Mouse (Mus musculus) MEL (cell line): ENCODE results near the gene Tox2. TPM values are rescaled to one million over a fixed set of nuclear protein-coding genes. Genes with fewer than 3 reads are reported as not detected.

Source experiments
- DNase-seq: peaks from one replicate; pipeline ENCODE4 v3.0.0; 2011; ENCODE audit warnings: low read depth, low spot score
- H3K27ac ChIP-seq: 2 replicates; pipeline ENCODE4 v1.5.1; 2012; ENCODE audit warnings: low read depth, mild to moderate bottlenecking, control low read depth, low read length, moderate library complexity; ENCODE audit not compliant: control insufficient read depth
- H3K27me3 ChIP-seq, 2 experiments: fragments of 150-350 bp in 1 of 2; sonication (generic) in 1 of 2; 2 replicates each; pipeline ENCODE4 v1.6.1; 2012; ENCODE audit warnings: low read length in 2 of 2, mild to moderate bottlenecking in 2 of 2, improper control_type of control experiment in 1 of 2, moderate library complexity in 1 of 2; ENCODE audit not compliant: insufficient read depth in 2 of 2, control insufficient read depth in 1 of 2
- H3K36me3 ChIP-seq, 2 experiments: 2 replicates each; pipeline ENCODE4 v1.6.1; 2012 to 2014; ENCODE audit warnings: low read length in 2 of 2, improper control_type of control experiment in 1 of 2, inconsistent platforms in 1 of 2, mild to moderate bottlenecking in 1 of 2; ENCODE audit not compliant: insufficient read depth in 2 of 2, control insufficient read depth in 1 of 2
- H3K4me1 ChIP-seq, 2 experiments: fragments of 150-350 bp in 1 of 2; sonication (generic) in 1 of 2; 2 replicates each; pipeline ENCODE4 v1.6.1; 2012; ENCODE audit warnings: low read length in 2 of 2, improper control_type of control experiment in 1 of 2, mild to moderate bottlenecking in 1 of 2; ENCODE audit not compliant: insufficient read depth in 2 of 2, control insufficient read depth in 1 of 2
- H3K4me3 ChIP-seq, 2 experiments: fragments of 150-350 bp in 1 of 2; sonication (generic) in 1 of 2; 2 replicates each; pipeline ENCODE4 v1.5.1; 2012; ENCODE audit warnings: low read depth in 2 of 2, low read length in 2 of 2, mild to moderate bottlenecking in 2 of 2, moderate library complexity in 2 of 2, control low read depth in 1 of 2, improper control_type of control experiment in 1 of 2; ENCODE audit not compliant: control insufficient read depth in 1 of 2, insufficient read depth in 1 of 2
- H3K79me2 ChIP-seq: 2 replicates; pipeline ENCODE4 v1.6.1; 2012; ENCODE audit warnings: mild to moderate bottlenecking, low read length, moderate library complexity; ENCODE audit not compliant: control insufficient read depth, poor library complexity, insufficient read depth
- H3K9ac ChIP-seq: 2 replicates; pipeline ENCODE4 v1.6.1; 2012; ENCODE audit warnings: low read depth, mild to moderate bottlenecking, control low read depth, low read length, moderate library complexity; ENCODE audit not compliant: control insufficient read depth, poor library complexity, severe bottlenecking
- H3K9me3 ChIP-seq: fragments of 150-350 bp; sonication (generic); replicated peaks from 2 replicates; pipeline ENCODE4 v1.6.1; 2012; ENCODE audit warnings: mild to moderate bottlenecking, low read length, improper control_type of control experiment, moderate library complexity; ENCODE audit not compliant: insufficient read depth
- CTCF ChIP-seq, 3 experiments: IDR thresholded peaks in 2 of 3; conservative IDR thresholded peaks in 1 of 3; 2 replicates each; pipeline ENCODE4 v1.5.1; 2011 to 2012; ENCODE audit warnings: low read length in 3 of 3, low read depth in 2 of 3, mild to moderate bottlenecking in 2 of 3, improper control_type of control experiment in 1 of 3, inconsistent platforms in 1 of 3, mixed read lengths in 1 of 3, moderate library complexity in 1 of 3; ENCODE audit not compliant: control insufficient read depth in 1 of 3, insufficient read depth in 1 of 3, poor library complexity in 1 of 3, severe bottlenecking in 1 of 3
- E2F4 ChIP-seq: IDR thresholded peaks from 2 replicates; pipeline ENCODE4 v1.6.1; 2011; ENCODE audit warnings: low read depth, low read length, improper control_type of control experiment, borderline replicate concordance
- ELF1 ChIP-seq: IDR thresholded peaks from 2 replicates; pipeline ENCODE4 v1.6.1; 2014; ENCODE audit warnings: low read depth, mild to moderate bottlenecking, inconsistent platforms, low read length, improper control_type of control experiment, moderate library complexity
- EP300 ChIP-seq, 2 experiments: IDR thresholded peaks; 2 replicates each; pipeline ENCODE4 v1.6.1; 2011; ENCODE audit warnings: improper control_type of control experiment in 2 of 2, low read length in 2 of 2, low read depth in 1 of 2, mild to moderate bottlenecking in 1 of 2
- ETS1 ChIP-seq: IDR thresholded peaks from 2 replicates; pipeline ENCODE4 v1.6.1; 2012; ENCODE audit warnings: low read depth, mild to moderate bottlenecking, inconsistent platforms, low read length, improper control_type of control experiment, moderate library complexity
- GABPA ChIP-seq: IDR thresholded peaks from 2 replicates; pipeline ENCODE4 v1.6.1; 2012; ENCODE audit warnings: low read depth, mild to moderate bottlenecking, inconsistent platforms, low read length, improper control_type of control experiment, moderate library complexity
- JUND ChIP-seq: IDR thresholded peaks from 2 replicates; pipeline ENCODE4 v1.6.1; 2011; ENCODE audit warnings: low read depth, mild to moderate bottlenecking, improper control_type of control experiment, low read length
- MAFK ChIP-seq: IDR thresholded peaks from 2 replicates; pipeline ENCODE4 v1.6.1; 2011; ENCODE audit warnings: low read depth, mild to moderate bottlenecking, low read length, improper control_type of control experiment, borderline replicate concordance
- MXI1 ChIP-seq: IDR thresholded peaks from 2 replicates; pipeline ENCODE4 v1.6.1; 2011; ENCODE audit warnings: mild to moderate bottlenecking, low read depth, low read length, improper control_type of control experiment
- NELFE ChIP-seq: IDR thresholded peaks from 2 replicates; pipeline ENCODE4 v1.6.1; 2011; ENCODE audit warnings: low read depth, low read length, improper control_type of control experiment
- POLR2AphosphoS2 ChIP-seq: IDR thresholded peaks from 2 replicates; pipeline ENCODE4 v1.6.1; 2011; ENCODE audit warnings: low read length, improper control_type of control experiment
- POLR2AphosphoS5 ChIP-seq: IDR thresholded peaks from 2 replicates; pipeline ENCODE4 v1.6.1; 2012; ENCODE audit warnings: low read depth, borderline replicate concordance, mild to moderate bottlenecking, inconsistent platforms, low read length, moderate library complexity, mixed read lengths
- RCOR1 ChIP-seq: IDR thresholded peaks from 2 replicates; pipeline ENCODE4 v1.6.1; 2012; ENCODE audit warnings: low read depth, mild to moderate bottlenecking, inconsistent platforms, low read length, improper control_type of control experiment
- TBP ChIP-seq: IDR thresholded peaks from 2 replicates; pipeline ENCODE4 v1.8.0; 2011; ENCODE audit warnings: low read depth, low read length, improper control_type of control experiment
- UBTF ChIP-seq: IDR thresholded peaks from 2 replicates; pipeline ENCODE4 v1.6.1; 2012; ENCODE audit warnings: low read depth, mild to moderate bottlenecking, inconsistent platforms, low read length, improper control_type of control experiment, moderate library complexity, borderline replicate concordance; ENCODE audit not compliant: insufficient read depth
- ZMIZ1 ChIP-seq: IDR thresholded peaks from 2 replicates; pipeline ENCODE4 v1.6.1; 2012; ENCODE audit warnings: low read depth, mild to moderate bottlenecking, inconsistent platforms, low read length, improper control_type of control experiment, moderate library complexity
- ZNF384 ChIP-seq: IDR thresholded peaks from 2 replicates; pipeline ENCODE4 v1.6.1; 2012; ENCODE audit warnings: low read depth, mild to moderate bottlenecking, inconsistent platforms, low read length, improper control_type of control experiment
- polyA plus RNA-seq, 2 experiments: library from polyadenylated mRNA; stranded (reverse) in 1 of 2; unstranded in 1 of 2; fragments of >175 nt in 1 of 2; fragments of >200 nt in 1 of 2; gene quantifications; 2 replicates each; pipeline versions ENCODE4 v1.2.1 to v1.2.4; 2012; ENCODE audit warnings: low replicate concordance in 2 of 2, low read depth in 1 of 2; ENCODE audit not compliant: insufficient read length in 2 of 2, insufficient read depth in 1 of 2, missing spikeins in 1 of 2
- total RNA-seq: library from RNA; depleted of rRNA; stranded (reverse); fragments of 300-350 nt; gene quantifications from 2 replicates; pipeline ENCODE4 v1.2.3, GENCODE M21; 2012

Gene Tox2
- total and polyA plus RNA-seq, 3 experiments: not detected

DNA sequence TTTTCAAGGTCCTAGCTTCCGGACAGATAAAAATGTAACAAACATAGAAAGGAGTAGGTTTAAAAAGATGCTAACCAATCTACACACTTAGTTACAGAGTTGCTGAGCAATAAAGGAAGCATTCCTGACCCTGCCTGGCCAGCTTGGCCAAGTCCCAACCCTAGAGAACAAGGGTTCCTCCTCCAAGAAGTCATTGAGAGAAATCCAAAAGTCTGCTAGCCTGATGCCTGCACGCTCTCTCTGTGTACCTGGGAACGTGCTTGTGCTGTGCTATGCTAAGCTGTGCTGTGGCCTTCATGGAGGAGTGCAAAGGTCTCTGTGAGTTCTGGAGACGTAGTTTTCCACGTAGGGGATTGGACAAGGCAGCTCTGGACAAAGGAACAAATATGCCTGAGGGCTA, 8.4 kb upstream of the Tox2 start:
- no peaks in the 10 kb centered on the region for H3K79me2 ChIP-seq
- no peak for DNase-seq
- no peak overlapping the region for H3K4me3 ChIP-seq
- H3K4me1 ChIP-seq: no peaks in the 10 kb centered on the region
- no peaks in the 10 kb centered on the region for H3K27me3 ChIP-seq
- no peak overlapping the region for H3K27ac ChIP-seq
- no peaks in the 10 kb centered on the region for H3K9me3 ChIP-seq
- no peak for TF ChIP-seq CTCF (IDR thresholded peaks at IDR 0.05 in 2 of 3, conservative IDR thresholded peaks at IDR 0.05 in 1 of 3; ENCODE audit: control insufficient read depth in 1 of 3, insufficient read depth in 1 of 3, low read depth in 2 of 3, low read length in 3 of 3, poor library complexity in 1 of 3, severe bottlenecking in 1 of 3)
- TF ChIP-seq ETS1: no peak
- no peak for TF ChIP-seq EP300 (IDR thresholded peaks at IDR 0.05; ENCODE audit: low read depth in 1 of 2, low read length in 2 of 2)
- no peak for TF ChIP-seq GABPA
- no peak for TF ChIP-seq NELFE
- TF ChIP-seq POLR2AphosphoS5: no peak
- TF ChIP-seq POLR2AphosphoS2: no peak
- no peak for TF ChIP-seq JUND
- no peak for TF ChIP-seq UBTF
- TF ChIP-seq E2F4: no peak
- TF ChIP-seq ELF1: no peak
- TF ChIP-seq TBP: no peak
- TF ChIP-seq MXI1: no peak
- no peak for TF ChIP-seq RCOR1
- no peak for TF ChIP-seq ZMIZ1
- H3K9ac ChIP-seq: no peak overlapping the region
- no peaks in the 10 kb centered on the region for H3K36me3 ChIP-seq

DNA sequence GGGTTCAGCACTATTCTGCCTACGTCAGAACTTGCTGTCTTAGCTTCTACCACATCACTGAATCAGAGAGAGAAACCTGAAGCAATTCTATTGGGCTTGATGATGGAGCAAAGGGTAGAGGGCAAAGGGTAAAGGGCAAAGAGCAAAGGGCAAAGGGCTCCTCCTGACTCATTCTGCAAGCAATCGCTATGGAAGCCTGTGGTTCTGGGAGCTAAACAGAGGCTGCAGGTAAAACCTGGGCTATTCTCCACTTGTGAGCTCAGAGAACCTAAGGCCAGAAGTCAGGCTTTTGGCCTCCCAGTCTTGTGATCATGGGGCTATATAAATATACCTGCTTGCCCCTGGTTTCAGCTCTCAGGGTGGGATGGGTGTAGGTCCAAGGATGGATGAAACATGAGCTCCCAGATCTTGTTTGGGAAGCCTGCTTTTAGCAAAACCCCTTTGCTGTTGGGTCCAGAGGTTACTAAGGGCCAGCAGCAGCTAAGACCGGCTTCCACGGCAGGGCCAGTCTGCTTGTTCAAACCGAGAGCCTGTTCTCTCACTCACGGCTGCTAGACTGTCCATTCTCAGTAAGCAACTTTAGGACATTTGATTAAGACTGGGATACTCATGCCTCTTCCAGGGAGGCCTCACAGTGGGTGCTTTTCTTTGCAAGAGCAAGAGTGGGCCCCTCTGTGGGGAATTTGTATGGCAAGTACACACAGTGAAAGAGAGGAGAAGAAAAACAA, 7.7 kb upstream of the Tox2 start:
- no peak for TF ChIP-seq ELF1
- no peak for TF ChIP-seq ZNF384
- TF ChIP-seq MAFK: no peak

More for the DNA sequence above, 7.7 kb upstream of the Tox2 start:
- Histone ChIP-seq H3K27me3 (no peaks in the 10 kb centered on the region), H3K4me3 (no peak overlapping the region), H3K36me3 (no peaks in the 10 kb centered on the region), H3K9me3 (no peaks in the 10 kb centered on the region), H3K27ac (no peak overlapping the region), H3K79me2 (no peaks in the 10 kb centered on the region), H3K4me1 (no peaks in the 10 kb centered on the region), H3K9ac (no peak overlapping the region)
- no peak for DNase-seq
